Mouse (Mus musculus) spleen, adult 2 months (tissue): ENCODE results near the gene Zdbf2.
"Not testable (repeated sequence)": the region's sequence is repeated elsewhere in the genome, so short reads cannot be mapped to it uniquely, and the experiment has no call there.

Experiments
- CTCF ChIP-seq: fragments of 200-500 bp; IDR thresholded peaks from 2 replicates; pipeline ENCODE4 v1.5.1; 2011; ENCODE audit warnings: mild to moderate bottlenecking, inconsistent platforms; ENCODE audit not compliant: insufficient read depth, insufficient read length, insufficient replicate concordance; ENCODE audit errors: extremely low read depth
- POLR2A ChIP-seq: fragments of 200-500 bp; IDR thresholded peaks from 2 replicates; pipeline ENCODE4 v1.6.1; 2011; ENCODE audit warnings: low read depth, low read length, inconsistent platforms

DNA sequence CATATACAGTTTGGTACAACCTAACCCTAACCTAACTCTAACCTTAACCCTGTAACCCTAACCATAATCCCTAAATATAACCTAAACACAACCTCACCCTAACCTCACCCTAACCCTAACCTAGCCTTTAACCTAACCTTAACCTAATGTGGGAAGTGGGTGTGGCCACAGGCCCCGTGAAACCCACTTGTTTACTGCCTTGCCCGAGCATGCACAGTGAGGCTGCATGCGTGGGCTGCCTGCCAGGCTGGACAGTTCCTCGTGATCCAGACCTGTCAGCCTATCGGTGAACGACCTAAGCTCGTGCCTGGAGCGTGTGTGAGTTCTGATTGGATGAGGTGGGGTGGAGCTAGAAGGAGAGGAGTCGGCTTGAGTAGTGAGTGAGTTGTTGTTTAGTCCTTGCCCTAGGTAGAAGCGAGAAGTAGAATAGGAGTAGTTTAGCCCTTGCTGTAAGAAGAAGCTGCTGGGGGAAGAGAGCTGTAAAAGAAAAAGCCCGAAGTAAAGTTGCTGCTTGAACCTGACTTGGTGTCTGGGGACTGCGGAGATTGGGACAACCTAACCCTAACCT lies 50.6 kb downstream of the Zdbf2 start:
- TF ChIP-seq POLR2A, CTCF: not testable (repeated sequence)
